Mouse (Mus musculus) intestine, embryonic 16.5 days (tissue): ENCODE measurements around the gene Rgmb. TPM values are rescaled to one million over a fixed set of nuclear protein-coding genes. Genes with fewer than 3 reads are reported as not detected.

ENCODE experiments used
- ATAC-seq: fragments of 200-750 bp; cut with Nextera tagmentation; 2 replicates; pipeline ENCODE4 v1.8.0; 2017; ENCODE audit warnings: moderate TSS enrichment, moderate library complexity
- H3K27ac ChIP-seq: fragments of 300-500 bp; sonication (generic); 2 replicates; pipeline ENCODE4 v1.5.1; 2014; ENCODE audit warnings: mild to moderate bottlenecking, low read length
- H3K27me3 ChIP-seq: fragments of 300-500 bp; sonication (generic); replicated peaks from 2 replicates; pipeline ENCODE4 v1.6.1; 2014; ENCODE audit warnings: low read length, control low read depth, mixed read lengths; ENCODE audit not compliant: control insufficient read depth, insufficient read depth
- H3K36me3 ChIP-seq: fragments of 300-500 bp; sonication (generic); 2 replicates; pipeline ENCODE4 v1.6.1; 2014; ENCODE audit warnings: low read length, control low read depth; ENCODE audit not compliant: control insufficient read depth, insufficient read depth
- H3K4me1 ChIP-seq: fragments of 300-500 bp; sonication (generic); 2 replicates; pipeline ENCODE4 v1.6.1; 2014; ENCODE audit warnings: low read length, control low read depth, mixed read lengths; ENCODE audit not compliant: control insufficient read depth, insufficient read depth
- H3K4me2 ChIP-seq: fragments of 300-500 bp; sonication (generic); 2 replicates; pipeline ENCODE4 v1.6.1; 2014; ENCODE audit warnings: low read depth, low read length, control low read depth
- H3K4me3 ChIP-seq: fragments of 300-500 bp; sonication (generic); 2 replicates; pipeline ENCODE4 v1.5.1; 2014; ENCODE audit warnings: mild to moderate bottlenecking, low read length
- H3K9ac ChIP-seq: fragments of 300-500 bp; sonication (generic); 2 replicates; pipeline ENCODE4 v1.6.1; 2014; ENCODE audit warnings: low read depth, low read length
- H3K9me3 ChIP-seq: fragments of 300-500 bp; sonication (generic); 2 replicates; pipeline ENCODE4 v1.6.1; 2016; ENCODE audit warnings: low read length, control low read depth; ENCODE audit not compliant: control insufficient read depth
- WGBS: fragments of 180-500 bp; shearing (Covaris S2); extraction: QIAGEN DNeasy Blood & Tissue Kit; methylation state at CpG from one replicate; pipeline ENCODE4 v1.1.7; 2014; 5-methylcytosine and 5-hydroxymethylcytosine counted together
- polyA plus RNA-seq: library from polyadenylated mRNA; unstranded; fragments of >200 nt; fragmentation: Nextera tagmentation; extraction: Ambion mirVana; gene quantifications from 2 replicates; pipeline ENCODE4 v1.2.1, GENCODE M21; 2015

Rgmb gene
- polyA plus RNA-seq, 1 experiment from 2014 or later: 17.8 TPM

GRCm38 (mm10) chr17:15761191-15761590, 69.6 kb downstream of the Rgmb start:
- Histone ChIP-seq H3K9me3 (no peaks in the 10 kb centered on the region), H3K9ac (no peak overlapping the region), H3K27ac (no peak overlapping the region), H3K4me1 (no peaks in the 10 kb centered on the region), H3K36me3 (peaks cover 6% of the 10 kb centered on the region), H3K4me3 (no peak overlapping the region), H3K4me2 (no peak overlapping the region), H3K27me3 (no peaks in the 10 kb centered on the region)
- 87% methylated on average over 8 of the region's 8 CpGs for WGBS
- no peak for ATAC-seq

Other genes with a start within 250 kb of the Rgmb start
- gene Chd1, start 126.1 kb downstream of the Rgmb start, polyA plus RNA-seq: 13.4 and 14.3 TPM in 2 replicates